In the genomic region with DNA sequence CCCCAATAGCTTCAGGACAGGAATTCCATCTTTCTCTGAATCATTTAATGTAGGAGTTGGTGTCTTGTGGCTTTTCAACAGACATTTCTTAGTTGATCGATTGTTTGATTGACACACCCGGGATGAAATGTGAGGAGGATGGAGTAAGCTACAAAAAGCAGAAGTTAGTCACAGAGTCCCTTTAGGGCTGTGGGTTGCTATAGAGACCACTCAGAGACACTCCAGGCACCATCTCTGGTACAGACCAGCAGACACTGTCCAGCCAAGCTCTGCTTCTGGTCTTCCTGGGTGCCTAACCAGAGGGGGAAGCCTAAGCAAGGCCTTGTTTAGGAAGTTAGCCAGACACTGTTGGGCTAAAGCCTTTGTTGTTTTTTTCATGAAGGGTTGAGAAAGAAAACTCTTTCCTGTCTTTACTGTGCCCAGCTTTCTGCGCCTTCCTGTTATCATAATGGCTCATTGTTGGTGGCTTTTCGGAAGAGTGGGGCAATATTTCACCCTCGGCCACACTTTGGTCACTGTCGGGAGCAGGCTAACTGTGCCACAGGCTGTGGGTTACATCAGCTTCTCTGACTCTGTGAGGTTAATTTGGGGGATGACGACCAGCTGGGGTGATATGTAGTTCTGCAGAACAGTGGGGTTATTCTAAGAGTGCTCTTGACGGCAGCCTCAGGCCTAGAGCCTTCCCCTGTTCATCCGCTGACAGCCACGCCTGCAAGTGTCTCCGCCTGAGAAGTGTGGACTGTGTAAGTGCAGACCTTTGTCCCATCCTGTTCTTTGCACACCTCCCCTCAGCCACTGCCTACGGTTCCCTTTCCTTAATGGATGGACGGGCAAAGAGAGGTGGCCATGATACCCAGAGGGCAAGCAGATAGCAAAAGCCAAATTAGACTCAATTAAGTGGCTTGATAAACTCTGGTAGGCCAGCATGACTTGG, we compare ENCODE assay signal across 1 mouse cellular context.
TF ChIP-seq lines count a peak whose summit lies in the region.

No protein-coding gene starts in this region.

TF ChIP-seq in MEL, 35 proteins besides CTCF, POLR2A, EP300 and RAD21 (continued from another document):
- no peak for TF ChIP-seq JUND (IDR thresholded peaks at IDR 0.05; ENCODE audit: low read depth, low read length)
- TF ChIP-seq USF2 (IDR thresholded peaks at IDR 0.05; ENCODE audit: borderline replicate concordance in 1 of 2, insufficient read depth in 1 of 2, low read depth in 1 of 2, low read length in 2 of 2), result no peak
- TF ChIP-seq HCFC1 (IDR thresholded peaks at IDR 0.05; ENCODE audit: low read depth, low read length), result no peak
- TF ChIP-seq ETS1 (IDR thresholded peaks at IDR 0.05; ENCODE audit: low read depth, low read length), result no peak
- TF ChIP-seq USF1 (IDR thresholded peaks at IDR 0.05; ENCODE audit: low read depth, low read length), result no peak
- TF ChIP-seq SIN3A (IDR thresholded peaks at IDR 0.05; ENCODE audit: low read length), result no peak
- TF ChIP-seq ZC3H11A (IDR thresholded peaks at IDR 0.05; ENCODE audit: low read depth, low read length), result no peak
- TF ChIP-seq MYB (IDR thresholded peaks at IDR 0.05; ENCODE audit: low read depth, low read length), result no peak
- TF ChIP-seq TBP (IDR thresholded peaks at IDR 0.05; ENCODE audit: low read depth, low read length), result no peak
- no peak for TF ChIP-seq MAX (IDR thresholded peaks at IDR 0.05; ENCODE audit: low read length)
- TF ChIP-seq MXI1 (IDR thresholded peaks at IDR 0.05; ENCODE audit: low read depth, low read length), result no peak
- TF ChIP-seq MAFK (IDR thresholded peaks at IDR 0.05; ENCODE audit: borderline replicate concordance, low read depth, low read length), result no peak
